Mouse (Mus musculus): ENCODE measurements around the gene Strn3. TPM values are rescaled to one million over a fixed set of nuclear protein-coding genes. Genes with fewer than 3 reads are reported as not detected.
"Not testable (repeated sequence)": the region's sequence is repeated elsewhere in the genome, so short reads cannot be mapped to it uniquely, and the experiment has no call there.

Strn3 gene
- polyA plus RNA-seq, 1 experiment from 2014 or later = 40.8 TPM

DNA sequence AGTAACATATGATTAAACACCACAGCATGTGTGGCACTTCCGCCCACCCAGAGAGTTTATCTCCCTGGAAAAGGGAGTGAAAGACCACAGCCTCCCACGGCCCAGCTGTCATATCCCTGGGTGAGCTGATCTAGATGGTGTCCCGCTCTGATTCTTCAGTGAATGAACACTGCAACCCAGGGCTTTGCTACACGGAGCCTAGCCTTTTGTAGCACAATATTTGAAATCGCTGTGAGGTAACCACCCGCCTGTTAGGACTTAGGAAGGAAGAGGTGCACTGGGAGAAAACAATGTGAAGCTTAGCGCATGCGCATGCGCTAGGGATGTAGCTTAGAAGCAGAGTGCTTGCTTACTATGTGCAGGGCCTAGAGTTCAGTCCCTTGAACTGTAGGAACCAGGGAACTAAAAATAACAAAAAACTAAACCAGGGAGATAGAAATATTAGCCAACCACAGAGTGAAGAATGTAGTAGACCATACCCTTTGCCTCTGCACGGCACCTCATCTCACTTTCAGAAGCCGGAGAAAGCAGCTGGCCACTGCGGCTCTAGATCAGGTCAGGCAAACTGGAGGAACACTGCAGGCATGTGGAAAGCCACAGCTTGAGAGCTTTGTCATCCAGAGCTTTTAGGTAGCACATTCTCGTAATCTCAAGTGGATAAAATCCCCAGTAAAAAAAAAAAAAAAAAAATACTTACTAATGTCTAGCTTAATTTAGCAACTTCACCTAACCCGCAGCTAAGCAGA is 17.4 kb upstream of the Strn3 start:
- Histone ChIP-seq H3K9me3 (no peaks in the 10 kb centered on the region), H3K27me3 (ENCODE audit: poor library complexity, severe bottlenecking) (no peaks in the 10 kb centered on the region), H3K4me3 (no peak overlapping the region), H3K4me1 (peaks cover 11% of the 10 kb centered on the region), H3K36me3 (replicated peaks) (no peaks in the 10 kb centered on the region), H3K27ac (0 out of 2 replicates have a peak overlapping the region, but pooled peaks have one; percentile 4)
- DNase-seq (ENCODE audit: extremely low spot score, low spot score) = no peak
- 66% methylated on average over 14 of the region's 14 CpGs for WGBS

DNA sequence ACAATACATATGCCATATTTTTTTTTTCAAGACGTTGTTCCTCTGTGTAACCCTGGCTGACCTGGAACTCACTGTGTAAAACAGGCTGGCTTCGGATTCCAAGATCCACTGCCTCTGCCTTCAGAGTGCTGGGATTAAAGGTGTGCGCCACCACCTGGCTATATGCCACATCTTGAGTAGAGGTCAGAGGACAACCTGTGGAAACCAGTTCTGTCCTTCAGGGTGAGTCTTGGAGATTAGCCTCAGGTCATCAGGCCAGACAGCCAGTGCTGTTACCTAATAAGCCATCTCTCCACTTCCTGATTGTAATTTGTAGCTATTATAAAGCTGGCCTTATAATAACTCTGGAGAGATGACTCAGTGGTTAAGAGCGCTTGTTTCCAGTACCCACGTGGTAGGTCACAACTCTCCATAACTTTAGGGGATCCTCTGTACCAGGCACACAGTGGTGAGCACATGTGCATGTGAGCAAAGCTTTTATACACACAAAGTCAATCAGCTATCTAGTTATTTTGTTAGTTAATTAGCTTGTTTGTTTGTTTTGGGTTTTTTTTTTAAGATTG is 15.1 kb upstream of the Strn3 start:
- Histone ChIP-seq H3K9me3 (peaks cover 3% of the 10 kb centered on the region; the same call in 1 of the 2 replicates), H3K27me3 (ENCODE audit: poor library complexity, severe bottlenecking) (no peaks in the 10 kb centered on the region), H3K4me1 (peaks cover 19% of the 10 kb centered on the region), H3K27ac (no peak overlapping the region), H3K36me3 (replicated peaks) (peaks cover 2% of the 10 kb centered on the region; the same call in 1 of the 2 replicates), H3K4me3 (no peak overlapping the region)
- DNase-seq (ENCODE audit: extremely low spot score, low spot score) = no peak
- 85% methylated on average over 5 of the region's 5 CpGs for WGBS

DNA sequence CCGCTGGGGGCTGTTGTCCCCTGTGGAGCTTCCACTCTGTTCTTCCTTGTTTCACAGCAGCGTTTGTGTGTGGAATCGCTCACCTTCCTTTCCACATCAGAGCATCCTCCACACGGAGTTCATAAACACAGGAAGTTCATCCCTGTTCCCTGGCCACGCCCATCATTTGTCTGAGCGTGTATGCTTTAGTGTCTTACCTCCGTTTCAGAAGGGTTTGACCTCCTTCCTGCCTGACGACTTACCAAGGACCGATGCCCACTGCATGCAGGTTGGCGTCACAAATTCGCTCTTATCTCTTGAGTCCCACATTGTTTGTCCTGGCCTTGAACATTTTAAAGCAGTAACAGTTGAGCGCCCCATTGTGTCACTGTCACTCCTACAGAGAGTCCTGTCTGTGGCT is 14.1 kb upstream of the Strn3 start:
- H3K9me3 ChIP-seq = peaks cover 8% of the 10 kb centered on the region; the same call in 1 of the 2 replicates
- H3K4me3 ChIP-seq = no peak overlapping the region
- peaks cover 19% of the 10 kb centered on the region for H3K4me1 ChIP-seq
- H3K27me3 ChIP-seq (ENCODE audit: poor library complexity, severe bottlenecking) = no peaks in the 10 kb centered on the region
- DNase-seq (ENCODE audit: extremely low spot score, low spot score) = no peak
- peaks cover 7% of the 10 kb centered on the region for H3K36me3 ChIP-seq (replicated peaks)
- WGBS = 88% methylated on average over 12 of the region's 12 CpGs
- no peak overlapping the region for H3K27ac ChIP-seq

DNA sequence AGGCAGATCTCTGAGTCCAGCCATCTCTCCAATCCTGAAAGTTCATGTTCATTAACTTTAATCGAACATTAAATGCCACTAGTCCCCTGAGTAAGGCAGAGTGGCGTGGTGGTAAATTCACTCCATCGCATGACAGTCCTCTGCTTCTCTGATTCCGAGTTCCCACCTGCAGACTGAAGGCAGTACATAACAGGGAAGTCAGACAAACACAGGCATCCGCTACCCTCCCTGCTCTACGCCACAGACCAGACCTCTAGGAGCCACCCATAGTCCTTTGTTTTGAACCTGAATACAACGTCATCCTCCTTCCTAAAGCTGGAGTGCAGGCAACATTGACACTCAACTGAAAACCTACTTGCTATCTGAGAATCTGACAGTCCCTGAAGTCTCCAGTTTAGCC is 12.9 kb upstream of the Strn3 start:
- 74% methylated on average over 7 of the region's 7 CpGs for WGBS
- no peak overlapping the region for H3K4me3 ChIP-seq
- H3K27me3 ChIP-seq (ENCODE audit: poor library complexity, severe bottlenecking) = no peaks in the 10 kb centered on the region

DNA sequence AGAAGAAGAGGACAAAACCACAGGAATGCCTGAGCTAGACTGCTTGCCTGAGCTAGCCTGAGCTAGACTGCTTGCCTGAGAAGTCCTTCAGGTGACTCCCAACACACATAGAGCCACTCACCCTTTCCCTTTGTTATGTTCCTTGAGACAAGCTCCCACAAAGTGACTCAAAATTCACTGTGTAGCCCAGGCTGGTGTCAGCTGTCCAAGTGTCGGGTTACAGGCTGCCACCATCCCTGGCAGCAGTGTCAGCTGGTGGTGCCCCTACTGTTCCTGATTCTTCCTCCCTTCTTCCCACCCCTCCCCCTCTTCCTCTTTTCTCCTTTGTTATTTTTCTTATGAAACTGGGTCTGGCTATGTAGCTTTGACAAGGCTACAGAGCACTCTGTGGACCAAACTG is 12.2 kb upstream of the Strn3 start:
- peaks cover 7% of the 10 kb centered on the region for H3K36me3 ChIP-seq (replicated peaks)
- peaks cover 8% of the 10 kb centered on the region; the same call in 1 of the 2 replicates for H3K9me3 ChIP-seq
- no peak for DNase-seq (ENCODE audit: extremely low spot score, low spot score)
- peaks cover 20% of the 10 kb centered on the region for H3K4me1 ChIP-seq
- peak overlapping the region; percentile 62 for H3K27ac ChIP-seq
- no peak overlapping the region for H3K4me3 ChIP-seq
- no peaks in the 10 kb centered on the region for H3K27me3 ChIP-seq (ENCODE audit: poor library complexity, severe bottlenecking)
- WGBS = 26% methylated on average over 1 of the region's 1 CpGs

More for the DNA sequence above, 12.9 kb upstream of the Strn3 start:
- Histone ChIP-seq H3K4me1 (peaks cover 24% of the 10 kb centered on the region), H3K36me3 (replicated peaks) (peaks cover 7% of the 10 kb centered on the region), H3K9me3 (peaks cover 8% of the 10 kb centered on the region; the same call in 1 of the 2 replicates), H3K27ac (peak overlapping the region; percentile 51; the same call in 1 of the 2 replicates)
- DNase-seq (ENCODE audit: extremely low spot score, low spot score) = no peak

DNA sequence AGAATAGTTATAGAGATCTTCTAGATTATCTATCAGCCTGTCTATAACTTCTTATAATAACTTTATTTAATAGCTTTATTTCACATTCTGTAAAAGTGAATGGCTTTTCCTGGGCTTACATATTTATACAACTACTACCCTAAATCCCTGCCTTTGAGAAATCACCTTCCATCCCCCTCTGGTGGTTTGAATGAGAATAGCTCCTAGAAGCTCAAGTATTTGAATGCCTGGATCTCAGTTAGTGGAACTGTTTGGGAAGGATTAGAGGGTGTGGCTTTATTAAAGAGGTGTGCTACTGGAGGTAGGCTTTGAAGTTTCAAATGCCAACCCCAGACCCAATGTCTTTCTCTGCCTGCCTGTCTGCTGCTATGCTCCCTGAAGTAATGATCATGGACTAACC is 10.0 kb upstream of the Strn3 start:
- Histone ChIP-seq H3K4me3 (no peak overlapping the region), H3K36me3 (replicated peaks) (peaks cover 7% of the 10 kb centered on the region), H3K4me1 (peaks cover 19% of the 10 kb centered on the region), H3K9me3 (peaks cover 8% of the 10 kb centered on the region; the same call in 1 of the 2 replicates), H3K27ac (no peak overlapping the region), H3K27me3 (ENCODE audit: poor library complexity, severe bottlenecking) (no peaks in the 10 kb centered on the region)
- no peak for DNase-seq (ENCODE audit: extremely low spot score, low spot score)

DNA sequence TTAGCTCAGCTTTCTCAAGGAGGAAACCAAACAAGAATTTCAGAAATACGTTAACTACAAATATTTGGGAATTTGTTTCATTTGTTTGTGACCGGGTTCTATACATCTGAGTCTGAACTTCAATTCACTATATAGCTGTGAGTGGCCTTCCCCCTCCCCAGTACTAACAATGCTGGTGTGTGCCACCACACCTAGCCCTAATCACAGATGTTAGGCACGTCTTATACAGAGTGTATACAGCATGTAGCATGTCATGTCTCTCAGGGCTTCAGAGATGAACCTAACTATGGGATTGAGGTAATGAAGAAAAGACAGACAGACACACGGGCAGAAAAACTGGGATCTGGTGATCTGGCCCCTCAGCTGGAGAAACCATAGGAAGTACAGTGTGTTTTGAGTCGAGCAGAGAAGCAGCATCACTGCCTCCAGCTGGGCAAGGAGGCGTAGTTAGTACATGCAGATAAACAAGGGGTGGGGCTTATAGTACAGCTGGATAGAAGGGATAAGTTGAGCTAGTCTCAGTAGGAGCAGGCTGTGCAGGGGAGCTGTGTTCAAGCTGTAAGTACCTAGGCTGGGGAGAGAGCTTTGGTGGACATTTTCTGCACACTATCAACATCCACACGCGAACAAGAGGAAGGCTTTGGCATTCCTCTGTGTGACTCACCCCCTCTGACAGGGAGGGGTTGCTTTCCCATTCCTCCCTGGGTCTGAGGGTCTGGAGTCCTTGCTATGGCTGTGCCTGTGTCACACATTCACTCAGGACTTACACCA is 8.1 kb upstream of the Strn3 start:
- DNase-seq (ENCODE audit: extremely low spot score, low spot score) = no peak

DNA sequence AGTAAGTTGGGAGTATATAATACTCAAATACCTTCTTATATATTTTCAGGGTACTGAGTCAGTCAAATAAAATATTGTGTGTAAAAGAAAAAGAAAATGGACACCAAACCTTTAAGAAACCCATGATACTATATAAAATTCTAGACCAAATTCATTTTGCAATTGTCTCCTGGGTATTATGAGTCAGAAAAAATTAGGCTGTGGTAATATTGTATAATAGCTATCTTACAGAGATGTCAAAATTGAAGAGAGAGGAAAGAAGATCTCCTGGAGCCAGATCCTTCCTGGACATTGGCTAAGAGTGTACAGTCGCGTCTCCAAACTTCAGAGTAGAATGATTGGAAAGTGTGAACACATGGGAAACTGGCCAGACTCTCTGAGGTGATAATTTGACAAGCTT is 4.5 kb upstream of the Strn3 start:
- no peaks in the 10 kb centered on the region; the same call in 1 of the 2 replicates for H3K36me3 ChIP-seq (replicated peaks)
- no peaks in the 10 kb centered on the region for H3K9me3 ChIP-seq
- no peaks in the 10 kb centered on the region for H3K27me3 ChIP-seq (ENCODE audit: poor library complexity, severe bottlenecking)
- H3K27ac ChIP-seq = no peak overlapping the region
- peaks cover 17% of the 10 kb centered on the region for H3K4me1 ChIP-seq
- H3K4me3 ChIP-seq = no peak overlapping the region
- DNase-seq (ENCODE audit: extremely low spot score, low spot score) = no peak
- WGBS = 94% methylated on average over 2 of the region's 2 CpGs

More for the DNA sequence above, 8.1 kb upstream of the Strn3 start:
- WGBS = 63% methylated on average over 8 of the region's 8 CpGs
- H3K27ac ChIP-seq = no peak overlapping the region
- no peak overlapping the region for H3K4me3 ChIP-seq
- H3K27me3 ChIP-seq (ENCODE audit: poor library complexity, severe bottlenecking) = no peaks in the 10 kb centered on the region
- peaks cover 19% of the 10 kb centered on the region for H3K4me1 ChIP-seq
- peaks cover 7% of the 10 kb centered on the region for H3K36me3 ChIP-seq (replicated peaks)
- H3K9me3 ChIP-seq = peaks cover 8% of the 10 kb centered on the region; the same call in 1 of the 2 replicates

DNA sequence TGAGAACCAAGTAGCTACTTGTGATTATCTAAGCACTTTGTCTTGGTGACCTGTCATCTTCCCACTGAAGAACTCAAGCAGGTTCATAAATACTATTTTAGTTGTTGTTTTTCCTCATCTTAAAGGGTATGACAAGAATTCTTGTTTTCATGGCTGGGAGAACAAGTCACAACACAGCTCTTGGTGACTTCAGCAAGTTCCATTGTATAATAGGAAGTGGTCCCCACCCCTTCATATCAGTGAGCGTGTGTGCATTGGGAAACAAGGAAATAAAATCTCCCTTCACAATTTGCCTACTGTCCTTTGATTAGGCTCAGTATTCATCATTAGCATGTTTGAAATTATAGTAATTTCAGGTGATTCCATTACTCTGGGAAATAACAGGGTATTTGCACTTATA is 3.3 kb upstream of the Strn3 start:
- Histone ChIP-seq H3K4me1 (peaks cover 21% of the 10 kb centered on the region), H3K27me3 (ENCODE audit: poor library complexity, severe bottlenecking) (no peaks in the 10 kb centered on the region), H3K36me3 (replicated peaks) (no peaks in the 10 kb centered on the region), H3K27ac (no peak overlapping the region), H3K4me3 (no peak overlapping the region), H3K9me3 (no peaks in the 10 kb centered on the region)
- 85% methylated on average over 1 of the region's 1 CpGs for WGBS
- no peak for DNase-seq (ENCODE audit: extremely low spot score, low spot score)

DNA sequence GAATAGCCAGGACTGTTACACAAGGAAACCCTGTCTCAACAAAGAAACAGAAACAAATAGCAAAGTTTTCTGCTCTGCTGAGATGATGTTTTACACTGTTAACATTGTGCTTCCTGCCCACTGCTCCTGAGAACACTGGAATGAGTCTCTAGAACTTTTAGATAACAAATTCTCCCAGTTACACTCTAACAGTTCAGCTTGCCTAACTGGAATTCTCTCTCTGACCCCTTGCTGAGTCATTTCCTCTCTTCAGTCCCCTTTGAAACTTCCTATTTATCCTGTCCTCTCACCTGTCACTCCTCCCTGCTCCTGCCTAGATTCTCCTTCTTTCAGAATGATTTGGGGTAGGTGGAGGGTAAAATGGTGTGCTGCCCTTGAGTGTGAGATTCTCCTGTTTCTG is 2.4 kb upstream of the Strn3 start:
- no peaks in the 10 kb centered on the region for H3K9me3 ChIP-seq
- H3K4me1 ChIP-seq = peaks cover 26% of the 10 kb centered on the region
- no peak overlapping the region for H3K4me3 ChIP-seq
- H3K27ac ChIP-seq = no peak overlapping the region
- no peaks in the 10 kb centered on the region for H3K27me3 ChIP-seq (ENCODE audit: poor library complexity, severe bottlenecking)
- no peak for DNase-seq (ENCODE audit: extremely low spot score, low spot score)
- H3K36me3 ChIP-seq (replicated peaks) = no peaks in the 10 kb centered on the region

DNA sequence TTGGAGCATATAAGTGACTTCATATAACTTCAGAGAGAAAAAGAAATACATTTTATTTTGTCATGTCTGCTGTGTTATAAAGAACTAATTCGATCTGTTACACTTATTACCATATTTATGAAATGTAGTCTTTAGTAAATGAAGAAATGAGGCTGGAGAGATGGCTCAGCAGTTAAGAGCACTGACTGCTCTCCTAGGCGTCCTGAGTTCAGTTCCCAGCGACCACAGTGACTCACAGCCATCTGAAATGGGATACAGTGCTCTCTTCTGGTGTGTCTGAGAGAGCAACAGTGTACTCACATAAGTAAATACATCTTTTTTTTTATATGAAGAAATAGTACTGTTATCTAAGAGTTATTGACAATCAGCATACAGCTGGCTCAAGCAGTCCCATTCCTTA is 1.7 kb upstream of the Strn3 start:
- Histone ChIP-seq H3K27ac (no peak overlapping the region), H3K4me3 (no peak overlapping the region), H3K9me3 (no peaks in the 10 kb centered on the region), H3K4me1 (peaks cover 30% of the 10 kb centered on the region), H3K36me3 (replicated peaks) (0 out of 2 replicates have a peak, but pooled peaks cover 2% of the 10 kb centered on the region), H3K27me3 (ENCODE audit: poor library complexity, severe bottlenecking) (no peaks in the 10 kb centered on the region)
- no peak for DNase-seq (ENCODE audit: extremely low spot score, low spot score)
- WGBS = 81% methylated on average over 3 of the region's 3 CpGs

DNA sequence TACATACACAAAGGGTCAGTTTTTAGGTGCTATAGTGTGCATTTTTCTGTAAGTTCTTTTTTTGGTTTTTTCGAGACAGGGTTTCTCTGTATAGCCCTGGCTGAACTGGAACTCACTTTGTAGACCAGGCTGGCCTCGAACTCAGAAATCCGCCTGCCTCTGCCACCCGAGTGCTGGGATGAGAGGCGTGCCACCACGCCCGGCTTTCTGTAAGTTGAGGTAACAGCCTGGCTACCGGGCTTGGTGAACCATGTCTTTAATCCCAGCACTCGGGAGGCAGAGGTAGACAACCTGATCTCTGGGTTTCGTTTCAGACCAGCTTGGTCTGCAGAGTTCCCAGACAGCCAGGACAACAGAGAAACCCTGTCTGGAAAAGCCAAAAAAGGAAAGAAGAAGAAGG is 1.2 kb upstream of the Strn3 start:
- H3K4me1 ChIP-seq = peaks cover 32% of the 10 kb centered on the region
- H3K27me3 ChIP-seq (ENCODE audit: poor library complexity, severe bottlenecking); H3K9me3 ChIP-seq; DNase-seq (ENCODE audit: extremely low spot score, low spot score); H3K36me3 ChIP-seq (replicated peaks): not testable (repeated sequence)
- H3K27ac ChIP-seq = peak overlapping the region; percentile 100; the same call in 1 of the 2 replicates
- H3K4me3 ChIP-seq = peak overlapping the region; percentile 97; the same call in 1 of the 2 replicates
- WGBS = 85% methylated on average over 10 of the region's 10 CpGs

Measured in forebrain, embryonic 10.5 days (tissue).